Mouse (Mus musculus) liver, adult 2 months (tissue): ENCODE data around the gene Mpp3. TPM values are rescaled to one million over a fixed set of nuclear protein-coding genes. Genes with fewer than 3 reads are reported as not detected.

Experiments
- DNase-seq: peaks from one replicate; pipeline ENCODE4 v3.0.0-alpha.2; 2011; ENCODE audit warnings: low read depth, low spot score; ENCODE audit errors: extremely low read depth
- H3K27ac ChIP-seq: fragments of 200-500 bp; replicated peaks from 2 replicates; pipeline ENCODE4 v1.5.1; 2012; ENCODE audit warnings: low read depth, mild to moderate bottlenecking, control low read depth, inconsistent platforms, low read length; ENCODE audit not compliant: insufficient read depth
- H3K27me3 ChIP-seq: fragments of 200-500 bp; 2 replicates; pipeline ENCODE4 v1.6.1; 2012; ENCODE audit warnings: mild to moderate bottlenecking, moderate library complexity, low read length, inconsistent platforms; ENCODE audit not compliant: control insufficient read depth, insufficient read depth
- H3K36me3 ChIP-seq: fragments of 200-500 bp; 2 replicates; pipeline ENCODE4 v1.6.1; 2012; ENCODE audit warnings: low read length, inconsistent platforms; ENCODE audit not compliant: control insufficient read depth, insufficient read depth
- H3K4me1 ChIP-seq: fragments of 200-500 bp; 2 replicates; pipeline ENCODE4 v1.6.1; 2011; ENCODE audit warnings: low read length; ENCODE audit not compliant: control insufficient read depth, insufficient read depth
- H3K4me3 ChIP-seq: fragments of 200-500 bp; 2 replicates; pipeline ENCODE4 v1.5.1; 2011; ENCODE audit warnings: low read depth, mild to moderate bottlenecking, control low read depth, low read length, moderate library complexity; ENCODE audit not compliant: insufficient read depth
- H3K79me2 ChIP-seq: fragments of 200-500 bp; 2 replicates; pipeline ENCODE4 v1.6.1; 2012; ENCODE audit warnings: inconsistent platforms, mild to moderate bottlenecking, low read length, moderate library complexity; ENCODE audit not compliant: control insufficient read depth, insufficient read depth
- H3K9ac ChIP-seq: fragments of 200-500 bp; 2 replicates; pipeline ENCODE4 v1.6.1; 2012; ENCODE audit warnings: low read depth, mild to moderate bottlenecking, control low read depth, inconsistent platforms, low read length
- CTCF ChIP-seq: fragments of 200-500 bp; IDR thresholded peaks from 2 replicates; pipeline ENCODE4 v1.5.1; 2011; ENCODE audit warnings: low read depth, low read length, control low read depth
- POLR2A ChIP-seq: fragments of 200-500 bp; IDR thresholded peaks from 2 replicates; pipeline ENCODE4 v1.6.1; 2011; ENCODE audit warnings: low read length, control low read depth; ENCODE audit not compliant: insufficient read depth; ENCODE audit errors: extremely low read depth
- WGBS: fragments of 180-500 bp; shearing (Covaris S2); methylation state at CpG from one replicate; pipeline ENCODE4 v1.1.7; 2018; 5-methylcytosine and 5-hydroxymethylcytosine counted together
- polyA plus RNA-seq: library from polyadenylated mRNA; depleted of rRNA; stranded (reverse); fragments of >200 nt; gene quantifications from 2 replicates; pipeline ENCODE4 v1.2.3, GENCODE M21; 2012; rRNA removed
- total RNA-seq: library from RNA; depleted of rRNA; stranded (reverse); fragments of >200 nt; gene quantifications from 2 replicates; pipeline ENCODE4 v1.2.3, GENCODE M21; 2014; rRNA removed

The Mpp3 gene
- total and polyA plus RNA-seq, 2 experiments, result 0.06 to 0.28 TPM

DNA sequence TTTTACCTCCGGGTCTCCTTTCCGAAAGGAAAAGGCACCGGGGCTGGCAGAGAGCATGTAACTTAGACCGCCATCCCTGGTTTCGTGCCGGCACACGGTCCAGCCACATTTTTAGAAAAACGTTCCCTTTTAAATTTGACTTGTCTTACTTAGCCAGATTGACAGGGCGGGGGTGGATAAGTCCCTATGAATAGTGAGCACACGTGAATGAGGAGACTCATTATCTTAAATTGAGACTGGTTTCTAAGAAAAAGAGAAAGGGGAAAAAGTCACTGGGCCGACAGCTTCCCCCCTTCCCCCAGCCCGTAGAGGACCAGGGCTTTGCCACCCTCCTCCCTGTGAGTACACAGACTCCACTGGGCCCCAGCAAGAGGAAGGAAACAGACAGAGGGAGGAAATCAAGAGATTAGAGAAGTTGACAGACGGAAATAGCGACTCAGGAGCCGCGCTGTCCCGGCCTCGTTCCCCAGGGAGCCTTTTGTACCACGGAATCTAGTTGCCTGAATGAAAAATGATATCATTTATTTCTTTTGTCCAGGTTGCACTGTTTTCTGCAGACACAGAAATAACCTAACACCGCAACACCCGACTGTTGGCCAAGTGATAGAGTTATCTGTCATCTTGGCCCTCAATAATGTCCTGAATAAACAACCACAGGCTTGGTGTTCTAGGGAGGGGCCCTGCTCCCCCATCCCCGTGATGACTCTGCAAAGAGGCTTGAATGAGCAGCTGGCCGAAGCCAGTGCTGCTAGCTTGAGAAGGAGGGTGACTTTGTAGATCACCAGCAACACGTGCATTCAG lies 75.5 kb downstream of the Mpp3 start:
- no peaks in the 10 kb centered on the region for H3K27me3 ChIP-seq
- H3K4me3 ChIP-seq, result no peak overlapping the region
- H3K27ac ChIP-seq, result peak overlapping the region; percentile 66
- no peaks in the 10 kb centered on the region; the same call in 1 of the 2 replicates for H3K4me1 ChIP-seq
- no peaks in the 10 kb centered on the region for H3K79me2 ChIP-seq
- DNase-seq, result peak; percentile 29
- 31% methylated on average over 24 of the region's 24 CpGs for WGBS
- TF ChIP-seq CTCF (no peak), POLR2A (no peak)
- H3K9ac ChIP-seq, result no peak overlapping the region
- no peaks in the 10 kb centered on the region for H3K36me3 ChIP-seq

DNA sequence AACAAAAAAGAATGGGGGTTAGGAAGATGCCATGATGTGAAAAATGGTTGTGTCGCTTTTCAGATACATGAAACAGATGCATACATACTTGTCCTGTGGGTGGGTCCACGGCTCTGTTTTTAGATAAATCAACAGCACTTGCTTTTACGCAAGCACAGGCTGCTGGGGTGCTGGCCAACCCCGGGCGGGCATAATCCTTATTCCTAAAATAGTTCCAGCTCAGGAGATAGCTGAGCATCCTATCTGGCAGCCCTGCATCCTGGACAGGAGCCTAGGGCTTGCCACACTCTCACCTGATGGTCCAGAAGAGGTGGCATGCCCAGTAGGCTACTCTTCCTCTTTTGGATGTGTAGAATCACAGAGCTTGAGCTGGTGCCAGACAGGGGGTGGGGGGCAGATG lies 78.2 kb downstream of the Mpp3 start:
- H3K36me3 ChIP-seq, result no peaks in the 10 kb centered on the region
- no peak for DNase-seq
- 65% methylated on average over 5 of the region's 5 CpGs for WGBS
- no peak overlapping the region for H3K27ac ChIP-seq
- H3K79me2 ChIP-seq, result no peaks in the 10 kb centered on the region
- H3K4me3 ChIP-seq, result no peak overlapping the region
- no peak overlapping the region for H3K9ac ChIP-seq
- no peak for TF ChIP-seq POLR2A
- TF ChIP-seq CTCF, result no peak
- H3K27me3 ChIP-seq, result no peaks in the 10 kb centered on the region
- H3K4me1 ChIP-seq, result no peaks in the 10 kb centered on the region; the same call in 1 of the 2 replicates

Other genes with a start within 250 kb of the Mpp3 start
- 0.18 TPM in 1 of 2 replicates, not detected in the other for gene Etv4, start 243.1 kb downstream of the Mpp3 start, total RNA-seq
- 0.05 and 0.17 TPM in 2 replicates for gene Etv4, start 243.1 kb downstream of the Mpp3 start, polyA plus RNA-seq
- gene Meox1, start 134.1 kb downstream of the Mpp3 start, total RNA-seq, result 0.07 TPM in 1 of 2 replicates, not detected in the other
- gene Meox1, start 134.1 kb downstream of the Mpp3 start, polyA plus RNA-seq, result 0.05 TPM in 1 of 2 replicates, not detected in the other
- gene Sost, start 61.4 kb downstream of the Mpp3 start, total RNA-seq, result not detected in 2 replicates
- 0.04 and 0.10 TPM in 2 replicates for gene Sost, start 61.4 kb downstream of the Mpp3 start, polyA plus RNA-seq
- not detected in 2 replicates for gene Cfap97d1, start 44.2 kb downstream of the Mpp3 start, total RNA-seq
- gene Cfap97d1, start 44.2 kb downstream of the Mpp3 start, polyA plus RNA-seq, result not detected in 2 replicates
- gene Dusp3, start 41.4 kb downstream of the Mpp3 start, total RNA-seq, result 15.8 and 21.7 TPM in 2 replicates
- gene Dusp3, start 41.4 kb downstream of the Mpp3 start, polyA plus RNA-seq, result 38.7 and 40.0 TPM in 2 replicates
- gene Cd300lg, start 13.0 kb upstream of the Mpp3 start, total RNA-seq, result 8.4 and 11.1 TPM in 2 replicates
- 12.2 and 13.3 TPM in 2 replicates for gene Cd300lg, start 13.0 kb upstream of the Mpp3 start, polyA plus RNA-seq
- gene Mpp2, start 60.1 kb upstream of the Mpp3 start, total RNA-seq, result under 0.01 and 0.20 TPM in 2 replicates
- 0.20 and 0.22 TPM in 2 replicates for gene Mpp2, start 60.1 kb upstream of the Mpp3 start, polyA plus RNA-seq
- gene Ppy, start 72.9 kb upstream of the Mpp3 start, total RNA-seq, result not detected in 2 replicates
- gene Ppy, start 72.9 kb upstream of the Mpp3 start, polyA plus RNA-seq, result not detected in 2 replicates
- gene Pyy, start 79.4 kb upstream of the Mpp3 start, total RNA-seq, result not detected in 2 replicates
- 0.35 TPM in 1 of 2 replicates, not detected in the other for gene Pyy, start 79.4 kb upstream of the Mpp3 start, polyA plus RNA-seq
- gene Nags, start 117.1 kb upstream of the Mpp3 start, total RNA-seq, result 58.6 and 81.5 TPM in 2 replicates
- 135 and 155 TPM in 2 replicates for gene Nags, start 117.1 kb upstream of the Mpp3 start, polyA plus RNA-seq
- 4.2 and 7.7 TPM in 2 replicates for gene Tmem101, start 127.9 kb upstream of the Mpp3 start, total RNA-seq
- gene Tmem101, start 127.9 kb upstream of the Mpp3 start, polyA plus RNA-seq, result 9.2 and 13.5 TPM in 2 replicates
- 11.4 and 14.1 TPM in 2 replicates for gene Lsm12, start 156.8 kb upstream of the Mpp3 start, total RNA-seq
- 24.3 and 24.5 TPM in 2 replicates for gene Lsm12, start 156.8 kb upstream of the Mpp3 start, polyA plus RNA-seq
- gene G6pc3, start 161.2 kb upstream of the Mpp3 start, total RNA-seq, result 2.8 and 3.6 TPM in 2 replicates
- 17.1 and 25.9 TPM in 2 replicates for gene G6pc3, start 161.2 kb upstream of the Mpp3 start, polyA plus RNA-seq
- gene Hdac5, start 201.7 kb upstream of the Mpp3 start, total RNA-seq, result 15.9 and 25.0 TPM in 2 replicates
- gene Hdac5, start 201.7 kb upstream of the Mpp3 start, polyA plus RNA-seq, result 38.2 and 60.5 TPM in 2 replicates
- gene BC030867, start 220.4 kb upstream of the Mpp3 start, total RNA-seq, result 0.27 TPM in 1 of 2 replicates, not detected in the other
- 0.20 and 0.38 TPM in 2 replicates for gene BC030867, start 220.4 kb upstream of the Mpp3 start, polyA plus RNA-seq
- 0.09 TPM in 1 of 2 replicates, not detected in the other for gene Asb16, start 240.3 kb upstream of the Mpp3 start, total RNA-seq
- gene Asb16, start 240.3 kb upstream of the Mpp3 start, polyA plus RNA-seq, result 0.16 and 0.20 TPM in 2 replicates